Mouse (Mus musculus) erythroblast, embryonic 14.5 days (primary cell): ENCODE measurements around the gene Afg1l. TPM values are rescaled to one million over a fixed set of nuclear protein-coding genes. Genes with fewer than 3 reads are reported as not detected.

ENCODE experiments used
- H3K27me3 ChIP-seq: 2 replicates; pipeline ENCODE4 v1.6.1; 2012; ENCODE audit warnings: inconsistent platforms; ENCODE audit not compliant: control insufficient read depth
- H3K36me3 ChIP-seq: 2 replicates; pipeline ENCODE4 v1.6.1; 2012; ENCODE audit warnings: mild to moderate bottlenecking, inconsistent platforms; ENCODE audit not compliant: control insufficient read depth
- H3K4me1 ChIP-seq: 2 replicates; pipeline ENCODE4 v1.6.1; 2012; ENCODE audit warnings: inconsistent platforms; ENCODE audit not compliant: control insufficient read depth
- H3K4me3 ChIP-seq: replicated peaks from 2 replicates; pipeline ENCODE3; 2012; ENCODE audit warnings: moderate library complexity, mild to moderate bottlenecking, inconsistent platforms
- H3K9me3 ChIP-seq: 2 replicates; pipeline ENCODE4 v1.6.1; 2012; ENCODE audit warnings: low read length, inconsistent platforms, mixed read lengths; ENCODE audit not compliant: control insufficient read depth
- GATA1 ChIP-seq: IDR thresholded peaks from 2 replicates; pipeline ENCODE4 v1.6.1; 2012; ENCODE audit warnings: low read length, inconsistent platforms, mixed read lengths
- TAL1 ChIP-seq: IDR thresholded peaks from 3 replicates; pipeline ENCODE4 v1.6.1; 2012; ENCODE audit warnings: low read length, inconsistent platforms, mixed read lengths
- polyA plus RNA-seq: library from polyadenylated mRNA; stranded (reverse); fragments of >175 nt; gene quantifications from 2 replicates; pipeline ENCODE4 v1.2.3, GENCODE M21; 2012

Afg1l gene
- polyA plus RNA-seq, 1 experiment: 0.21 TPM

DNA sequence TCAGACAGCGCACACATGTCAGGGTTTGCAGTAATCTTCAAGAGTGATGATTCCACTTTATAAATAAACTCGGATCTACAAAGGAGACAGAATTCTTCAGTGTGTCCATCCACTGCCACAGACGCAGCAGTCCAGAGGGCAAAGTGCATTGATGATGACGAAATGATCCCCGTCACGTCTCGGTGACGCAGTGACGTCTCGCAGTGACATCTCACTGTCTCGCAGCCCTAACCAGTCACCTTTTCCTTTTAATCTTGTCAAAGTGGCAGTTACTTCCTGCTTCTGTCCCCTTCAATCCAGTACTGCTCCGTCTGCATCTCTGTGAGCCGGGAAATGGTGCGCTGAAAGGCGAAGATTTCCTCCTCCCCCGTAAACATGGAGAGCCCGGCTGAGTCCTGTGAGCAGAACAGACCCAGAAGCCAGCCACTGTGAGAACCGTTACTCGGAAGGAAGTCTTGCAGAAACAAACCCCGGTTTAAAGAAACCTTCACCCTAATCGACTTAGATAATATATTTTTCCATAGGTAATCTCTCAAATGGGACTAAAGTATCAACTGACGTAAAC, 165.1 kb downstream of the Afg1l start:
- no peak for TF ChIP-seq TAL1
- no peak for TF ChIP-seq GATA1
- Histone ChIP-seq H3K27me3 (peaks cover 9% of the 10 kb centered on the region), H3K4me3 (no peak overlapping the region), H3K36me3 (no peaks in the 10 kb centered on the region), H3K9me3 (no peaks in the 10 kb centered on the region), H3K4me1 (peaks cover under 1% of the 10 kb centered on the region)

DNA sequence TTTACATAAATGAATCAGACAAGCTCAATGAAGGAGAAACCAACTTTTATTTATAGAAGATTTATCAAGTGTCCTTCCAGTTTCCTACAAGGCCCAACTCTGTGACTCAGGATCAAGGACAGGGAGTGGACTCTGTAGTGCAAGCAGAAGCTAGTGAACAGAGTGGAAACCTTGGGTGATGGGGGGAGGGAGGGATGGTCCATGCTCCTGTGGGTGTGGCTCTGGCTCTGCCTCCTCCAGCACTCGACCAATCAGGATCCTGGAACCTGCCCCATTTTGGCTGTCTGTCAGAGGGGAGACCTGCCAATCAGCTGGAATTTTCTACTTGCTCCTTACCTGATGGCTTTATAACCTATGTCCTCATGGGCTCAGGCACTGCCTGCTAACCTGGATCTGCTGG, 165.8 kb downstream of the Afg1l start:
- Histone ChIP-seq H3K9me3 (no peaks in the 10 kb centered on the region), H3K4me3 (no peak overlapping the region), H3K27me3 (peaks cover 16% of the 10 kb centered on the region), H3K4me1 (peaks cover 3% of the 10 kb centered on the region), H3K36me3 (no peaks in the 10 kb centered on the region)
- TF ChIP-seq TAL1 (no peak), GATA1 (no peak)

DNA sequence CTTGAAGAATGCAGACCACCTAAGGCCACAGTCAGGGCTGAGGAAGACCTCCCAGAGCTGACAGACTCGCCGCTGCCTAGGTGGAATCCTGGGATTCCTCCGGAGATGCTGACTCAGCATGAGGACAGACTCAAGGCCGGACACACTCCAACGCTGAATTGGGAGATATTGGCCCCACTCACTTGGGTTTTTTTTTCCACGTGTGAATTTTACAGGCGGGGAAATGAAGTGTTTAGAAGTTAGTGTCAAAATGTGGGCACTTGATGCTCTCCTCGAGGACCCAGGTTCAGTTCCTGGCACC, 169.7 kb downstream of the Afg1l start:
- Histone ChIP-seq H3K4me3 (no peak overlapping the region), H3K9me3 (no peaks in the 10 kb centered on the region), H3K36me3 (no peaks in the 10 kb centered on the region), H3K27me3 (peaks cover 18% of the 10 kb centered on the region), H3K4me1 (peaks cover 3% of the 10 kb centered on the region)
- no peak for TF ChIP-seq TAL1
- no peak for TF ChIP-seq GATA1

DNA sequence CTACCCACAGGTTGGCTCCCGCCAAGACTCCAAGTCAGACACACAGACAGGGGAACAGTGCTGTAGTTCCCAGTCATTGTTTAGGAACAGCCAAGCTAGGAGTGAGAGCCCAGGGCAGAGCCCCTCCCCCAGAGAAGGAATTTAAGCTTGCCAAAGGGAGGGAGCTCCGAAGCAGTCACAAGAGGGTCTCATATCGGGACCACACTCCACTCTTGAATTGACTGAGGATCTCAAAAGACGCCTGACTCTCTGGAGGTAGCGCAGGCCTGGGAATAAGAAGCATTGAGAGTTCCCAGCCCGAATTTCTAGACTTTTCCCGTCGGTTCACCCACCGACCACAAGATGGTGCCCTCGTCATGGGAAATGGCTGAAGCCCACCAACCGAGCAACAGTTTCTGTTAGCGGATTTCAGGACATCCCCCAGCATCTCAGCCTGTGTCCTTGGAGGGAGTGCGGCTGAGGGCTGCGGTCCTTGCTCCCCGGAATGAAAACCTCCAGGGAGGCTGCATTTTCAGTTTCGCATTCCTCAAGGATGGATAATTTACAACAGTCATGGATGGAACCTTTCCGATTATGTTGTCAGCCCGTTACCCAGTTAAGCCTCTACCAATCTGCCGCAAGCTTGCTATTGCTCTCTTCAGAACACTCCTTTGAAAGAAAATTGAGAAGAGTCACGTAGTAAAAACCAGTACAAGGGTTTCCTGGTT, 170.2 kb downstream of the Afg1l start:
- TF ChIP-seq TAL1 (no peak), GATA1 (no peak)
- no peaks in the 10 kb centered on the region for H3K36me3 ChIP-seq
- H3K9me3 ChIP-seq: no peaks in the 10 kb centered on the region
- no peak overlapping the region for H3K4me3 ChIP-seq
- H3K4me1 ChIP-seq: peaks cover 3% of the 10 kb centered on the region
- peaks cover 18% of the 10 kb centered on the region for H3K27me3 ChIP-seq

DNA sequence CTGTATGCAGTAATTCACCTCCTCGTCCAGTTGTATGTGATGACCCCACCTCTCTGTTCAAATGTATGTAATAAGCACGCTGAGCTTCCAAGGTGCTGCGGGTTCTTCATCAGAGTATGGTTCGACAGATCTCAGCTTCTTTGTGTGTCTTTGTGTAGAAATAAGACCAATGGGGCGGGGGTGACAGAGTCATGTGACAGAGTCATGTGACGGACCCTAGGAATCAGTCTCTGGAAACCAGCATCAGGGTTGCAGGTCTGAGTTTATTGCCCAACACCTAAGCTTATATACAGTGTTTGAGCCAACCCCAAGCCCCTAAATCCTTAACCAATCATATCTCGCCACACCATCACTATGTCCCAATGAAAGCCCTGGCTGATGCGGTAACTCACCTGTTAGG, 171.9 kb downstream of the Afg1l start:
- H3K36me3 ChIP-seq: no peaks in the 10 kb centered on the region
- H3K27me3 ChIP-seq: peaks cover 21% of the 10 kb centered on the region
- TF ChIP-seq TAL1 (no peak), GATA1 (no peak)
- no peak overlapping the region for H3K4me3 ChIP-seq
- no peaks in the 10 kb centered on the region for H3K9me3 ChIP-seq
- H3K4me1 ChIP-seq: peaks cover 3% of the 10 kb centered on the region

DNA sequence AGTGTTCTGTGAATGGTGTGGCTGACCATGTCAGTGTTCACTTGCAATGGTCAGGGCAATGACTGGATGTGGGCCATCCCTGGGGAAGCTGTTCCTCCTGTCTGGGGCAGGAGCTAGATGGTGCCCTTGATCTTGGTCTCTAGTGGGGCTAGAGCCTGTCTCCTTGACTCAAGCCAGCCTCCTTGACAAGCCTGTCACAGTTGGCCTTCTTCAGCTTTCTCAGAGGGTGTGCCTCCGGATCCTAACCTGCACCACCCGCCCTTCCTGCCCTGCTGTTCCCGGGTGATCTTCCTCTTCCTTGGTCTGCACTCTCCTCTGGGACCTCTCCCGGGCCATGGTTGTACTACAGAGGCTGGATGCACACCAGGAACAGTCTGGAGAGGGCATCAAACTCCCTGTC, 177.6 kb downstream of the Afg1l start:
- H3K27me3 ChIP-seq: peaks cover 2% of the 10 kb centered on the region; the same call in 1 of the 2 replicates
- H3K36me3 ChIP-seq: no peaks in the 10 kb centered on the region
- H3K4me3 ChIP-seq: no peak overlapping the region
- H3K4me1 ChIP-seq: peaks cover 28% of the 10 kb centered on the region
- H3K9me3 ChIP-seq: no peaks in the 10 kb centered on the region
- TF ChIP-seq GATA1: no peak
- no peak for TF ChIP-seq TAL1

DNA sequence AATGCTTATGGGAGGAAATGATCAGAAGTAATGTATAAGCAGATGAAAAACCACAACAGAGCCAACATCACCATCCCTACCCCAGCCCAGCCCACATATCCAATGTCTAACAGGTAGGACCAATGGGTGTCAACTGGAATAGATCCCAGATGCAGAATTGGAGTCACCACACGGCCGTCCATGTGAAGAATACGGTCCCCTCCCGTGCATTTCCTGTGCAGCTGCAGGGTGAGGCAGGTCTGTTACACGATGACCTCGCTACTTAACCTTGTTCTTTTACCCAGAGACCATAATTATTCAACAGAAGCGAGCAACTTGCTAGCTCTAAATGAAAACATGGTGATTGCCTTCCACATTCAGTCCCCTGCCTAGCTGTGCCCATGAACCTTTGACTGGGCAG, 178.4 kb downstream of the Afg1l start:
- H3K27me3 ChIP-seq: peaks cover 2% of the 10 kb centered on the region; the same call in 1 of the 2 replicates
- no peaks in the 10 kb centered on the region for H3K9me3 ChIP-seq
- no peak overlapping the region for H3K4me3 ChIP-seq
- TF ChIP-seq TAL1: no peak
- TF ChIP-seq GATA1: no peak
- peaks cover 31% of the 10 kb centered on the region for H3K4me1 ChIP-seq
- H3K36me3 ChIP-seq: no peaks in the 10 kb centered on the region

DNA sequence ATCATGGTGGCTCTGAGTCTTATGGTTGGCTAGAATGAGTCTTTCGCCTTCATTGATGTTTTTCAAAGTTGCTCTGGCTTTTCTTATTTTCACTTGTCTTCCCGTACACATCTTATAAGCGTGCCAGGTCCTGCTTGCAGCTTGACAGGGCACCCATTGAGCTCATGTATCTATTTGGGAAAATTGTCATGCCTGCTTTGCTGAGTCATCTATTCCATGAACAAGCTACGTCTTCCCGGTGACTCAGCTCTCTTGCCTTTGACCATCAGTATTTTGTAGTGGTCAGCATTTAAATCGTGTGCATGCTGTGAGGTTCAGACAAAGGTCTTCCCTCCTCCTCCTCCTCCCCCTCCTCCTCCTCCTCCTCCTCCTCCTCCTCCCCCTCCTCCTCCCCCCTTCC, 178.9 kb downstream of the Afg1l start:
- Histone ChIP-seq H3K36me3 (no peaks in the 10 kb centered on the region), H3K27me3 (peaks cover 2% of the 10 kb centered on the region; the same call in 1 of the 2 replicates), H3K9me3 (no peaks in the 10 kb centered on the region), H3K4me3 (no peak overlapping the region), H3K4me1 (peaks cover 34% of the 10 kb centered on the region)
- TF ChIP-seq TAL1 (no peak), GATA1 (no peak)

DNA sequence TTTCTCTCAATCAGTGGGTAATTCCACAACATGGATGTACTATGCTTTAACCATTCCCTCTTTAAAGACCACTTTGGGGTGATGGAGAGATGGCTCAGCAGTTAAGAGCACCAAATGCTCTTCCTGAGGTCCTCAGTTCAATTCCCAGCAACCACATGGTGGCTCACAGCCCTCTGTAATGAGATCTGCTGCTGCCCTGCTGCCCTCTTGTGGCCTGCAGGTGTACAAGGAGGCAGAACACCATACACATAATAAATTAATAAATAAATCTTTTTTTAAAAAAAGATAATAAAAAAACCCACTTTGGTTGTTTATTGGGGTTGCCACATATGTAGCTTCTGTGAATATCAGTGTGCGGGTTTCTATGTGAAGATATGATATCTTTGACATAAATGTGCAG, 180.4 kb downstream of the Afg1l start:
- no peaks in the 10 kb centered on the region for H3K9me3 ChIP-seq
- H3K36me3 ChIP-seq: no peaks in the 10 kb centered on the region
- no peak overlapping the region for H3K4me3 ChIP-seq
- TF ChIP-seq TAL1: no peak
- TF ChIP-seq GATA1: no peak
- peaks cover 41% of the 10 kb centered on the region for H3K4me1 ChIP-seq
- peaks cover 2% of the 10 kb centered on the region; the same call in 1 of the 2 replicates for H3K27me3 ChIP-seq

DNA sequence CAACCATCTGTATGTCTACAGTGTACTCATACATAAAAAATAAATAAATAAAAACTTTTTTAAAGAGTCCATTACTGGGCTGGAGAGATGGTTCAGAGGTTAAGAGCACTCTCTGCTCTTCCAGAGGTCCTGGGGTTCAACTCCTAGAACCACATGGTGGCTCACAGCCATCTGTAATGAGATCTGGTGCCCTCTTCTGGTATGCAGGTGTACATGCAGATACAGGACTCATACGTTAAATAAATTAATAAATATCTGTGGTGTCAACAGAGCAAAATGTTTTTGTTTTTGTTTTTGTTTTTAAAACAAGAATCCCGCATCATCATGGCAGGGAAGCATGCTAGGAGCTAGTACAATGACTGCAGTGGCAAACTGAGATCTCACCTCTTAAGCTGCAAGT, 181.3 kb downstream of the Afg1l start:
- Histone ChIP-seq H3K4me3 (no peak overlapping the region), H3K9me3 (no peaks in the 10 kb centered on the region), H3K36me3 (no peaks in the 10 kb centered on the region), H3K27me3 (peaks cover 2% of the 10 kb centered on the region; the same call in 1 of the 2 replicates), H3K4me1 (peaks cover 41% of the 10 kb centered on the region)
- TF ChIP-seq GATA1 (no peak), TAL1 (no peak)
